Mouse (Mus musculus) heart, embryonic 12.5 days (tissue): ENCODE results near the gene 4632433K11Rik. TPM values are rescaled to one million over a fixed set of nuclear protein-coding genes. Genes with fewer than 3 reads are reported as not detected.
"Not testable (repeated sequence)": the region's sequence is repeated elsewhere in the genome, so short reads cannot be mapped to it uniquely, and the experiment has no call there.

Source experiments
- ATAC-seq: fragments of 200-750 bp; cut with Nextera tagmentation; 2 replicates; pipeline ENCODE4 v1.8.0; 2017; ENCODE audit warnings: moderate TSS enrichment, moderate library complexity; ENCODE audit not compliant: insufficient number of reproducible peaks, low FRiP score
- H3K27ac ChIP-seq: fragments of 300-500 bp; sonication (generic); 2 replicates; pipeline ENCODE4 v1.5.1; 2016; ENCODE audit warnings: mild to moderate bottlenecking, moderate library complexity; ENCODE audit not compliant: poor library complexity, severe bottlenecking
- H3K27me3 ChIP-seq: fragments of 300-500 bp; sonication (generic); replicated peaks from 2 replicates; pipeline ENCODE4 v1.6.1; 2016; ENCODE audit warnings: mild to moderate bottlenecking, moderate library complexity
- H3K36me3 ChIP-seq: fragments of 300-500 bp; sonication (generic); 2 replicates; pipeline ENCODE4 v1.6.1; 2016; ENCODE audit warnings: mild to moderate bottlenecking, moderate library complexity
- H3K4me1 ChIP-seq: fragments of 300-500 bp; sonication (generic); replicated peaks from 2 replicates; pipeline ENCODE4 v1.6.1; 2016; ENCODE audit warnings: mild to moderate bottlenecking
- H3K4me2 ChIP-seq: fragments of 300-500 bp; sonication (generic); 2 replicates; pipeline ENCODE4 v1.6.1; 2016; ENCODE audit warnings: mild to moderate bottlenecking, moderate library complexity
- H3K4me3 ChIP-seq: fragments of 300-500 bp; sonication (generic); 2 replicates; pipeline ENCODE4 v1.5.1; 2016; ENCODE audit warnings: mild to moderate bottlenecking
- H3K9ac ChIP-seq: fragments of 300-500 bp; sonication (generic); 2 replicates; pipeline ENCODE4 v1.6.1; 2016; ENCODE audit warnings: mild to moderate bottlenecking, moderate library complexity
- H3K9me3 ChIP-seq: fragments of 300-500 bp; sonication (generic); replicated peaks from 2 replicates; pipeline ENCODE4 v1.6.1; 2016; ENCODE audit warnings: mild to moderate bottlenecking, moderate library complexity
- WGBS: fragments of 180-500 bp; shearing (Covaris S2); methylation state at CpG from one replicate; pipeline ENCODE4 v1.1.7; 2016; 5-methylcytosine and 5-hydroxymethylcytosine counted together
- polyA plus RNA-seq: library from polyadenylated mRNA; unstranded; fragments of >200 nt; fragmentation: Nextera tagmentation; extraction: Ambion mirVana; gene quantifications from 2 replicates; pipeline ENCODE4 v1.2.1, GENCODE M21; 2016

The 4632433K11Rik gene
- polyA plus RNA-seq, 1 experiment from 2014 or later: not detected

GRCm38 (mm10) chr7:5012681-5013513 is 21.0 kb upstream of the 4632433K11Rik start:
- Histone ChIP-seq H3K9ac (no peak overlapping the region), H3K4me1 (peaks cover 8% of the 10 kb centered on the region), H3K4me2 (peak overlapping the region; percentile 65), H3K9me3 (0 out of 2 replicates have a peak, but pooled peaks cover 8% of the 10 kb centered on the region), H3K4me3 (no peak overlapping the region), H3K27me3 (no peaks in the 10 kb centered on the region), H3K36me3 (peaks cover 60% of the 10 kb centered on the region), H3K27ac (no peak overlapping the region)
- no peak for ATAC-seq
- 90% methylated on average over 27 of the region's 27 CpGs for WGBS

GRCm38 (mm10) chr7:5014251-5015117 is 19.4 kb upstream of the 4632433K11Rik start, which contains the start of the genes Zfp524 and Fiz1:
TSS of gene Zfp524 (plus strand) at chr7:5014415.
TSS of gene Fiz1 (minus strand) at chr7:5014697.
- peak; percentile 87 for ATAC-seq
- peak within 1 kb of the TSS; percentile 99 for H3K27ac ChIP-seq
- H3K9me3 ChIP-seq: no peaks in the 10 kb centered on the region
- no peaks in the 10 kb centered on the region for H3K27me3 ChIP-seq
- peak within 1 kb of the TSS; percentile 88 for H3K4me3 ChIP-seq
- peak within 1 kb of the TSS; percentile 65 for H3K4me2 ChIP-seq
- peaks cover 49% of the 10 kb centered on the region for H3K36me3 ChIP-seq
- under 1% methylated on average over 42 of the region's 42 CpGs for WGBS
- H3K4me1 ChIP-seq: peaks cover 8% of the 10 kb centered on the region
- H3K9ac ChIP-seq: peak within 1 kb of the TSS; percentile 91

DNA sequence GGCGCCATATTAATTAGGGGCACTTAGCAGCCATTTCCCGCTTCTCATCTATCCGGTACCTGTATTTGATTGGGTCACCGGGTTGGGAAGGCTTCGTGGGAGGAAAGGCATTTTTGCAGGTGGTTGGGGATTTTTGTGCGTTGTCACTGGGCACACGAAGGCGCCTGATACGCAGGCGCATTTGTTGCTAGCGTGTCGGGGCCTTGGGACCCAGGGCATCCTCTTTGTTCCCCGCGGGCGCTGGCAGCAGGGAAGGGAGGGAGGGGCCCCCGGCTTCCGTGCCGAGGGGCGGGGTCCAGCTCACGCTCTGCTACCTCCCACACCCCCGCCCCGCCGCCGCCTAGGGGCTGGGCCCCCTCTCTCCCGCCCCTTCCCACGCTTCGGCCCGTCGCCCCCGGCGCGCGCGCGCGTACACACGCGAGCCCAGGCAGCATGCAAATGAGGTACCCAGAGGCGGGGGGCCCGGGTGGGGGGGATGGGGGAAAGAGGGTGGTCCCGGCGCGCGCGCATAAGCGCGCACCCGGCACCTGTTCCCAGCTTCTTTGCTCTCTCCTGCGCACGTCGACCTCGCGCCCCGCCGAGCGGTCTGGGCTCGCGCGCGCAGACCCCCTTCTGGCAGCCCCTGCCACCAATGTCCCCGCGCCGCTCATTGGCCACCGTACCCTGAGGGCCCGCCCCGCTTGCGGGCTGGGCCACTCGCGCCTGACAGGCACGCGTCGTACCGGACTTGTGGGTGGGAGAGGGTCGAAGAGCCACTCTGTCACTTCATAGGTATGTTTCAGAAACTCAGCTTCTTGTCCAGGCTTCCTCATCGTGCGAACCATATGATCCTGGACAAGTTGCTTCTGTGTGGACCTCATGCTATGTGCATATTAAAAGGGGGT is 18.6 kb upstream of the 4632433K11Rik start, which contains the start of gene Gm44973:
TSS of gene Gm44973 (plus strand) at position 379 of the 884 bp plus-strand sequence.
- peak within 1 kb of the TSS; percentile 99 for H3K27ac ChIP-seq
- peak within 1 kb of the TSS; percentile 65 for H3K4me2 ChIP-seq
- H3K27me3 ChIP-seq: no peaks in the 10 kb centered on the region
- peak within 1 kb of the TSS; percentile 91 for H3K9ac ChIP-seq
- WGBS: under 1% methylated on average over 64 of the region's 76 CpGs
- peak within 1 kb of the TSS; percentile 88 for H3K4me3 ChIP-seq
- no peaks in the 10 kb centered on the region for H3K9me3 ChIP-seq
- H3K36me3 ChIP-seq: peaks cover 40% of the 10 kb centered on the region
- peak; percentile 88 for ATAC-seq
- H3K4me1 ChIP-seq: peaks cover 8% of the 10 kb centered on the region

- WGBS: 73% methylated on average over 3 of the region's 3 CpGs
- peak overlapping the region; percentile 76 for H3K9ac ChIP-seq
- no peak for ATAC-seq
These were observed 17.9 kb upstream of the 4632433K11Rik start for GRCm38 (mm10) chr7:5016057-5016456.

DNA sequence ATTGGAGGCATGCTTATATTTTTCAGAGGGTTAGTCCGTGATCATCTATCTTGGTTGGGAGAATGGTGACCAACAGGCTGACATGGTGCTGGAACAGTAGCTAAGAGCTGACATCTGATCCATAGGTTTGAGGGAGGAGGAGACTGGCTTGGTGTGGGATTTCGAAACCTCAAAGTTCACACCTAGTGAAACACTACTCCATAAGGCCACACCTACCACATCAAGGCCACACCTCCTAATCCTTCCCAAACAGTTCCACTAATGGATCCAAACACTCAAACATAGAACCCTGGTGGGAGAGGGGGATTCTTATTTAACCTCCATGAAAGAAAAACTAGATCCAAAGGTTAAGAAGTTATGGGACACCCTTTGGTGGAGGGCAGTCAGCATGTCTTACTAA is 17.0 kb upstream of the 4632433K11Rik start:
- WGBS: 98% methylated on average over 2 of the region's 2 CpGs
- no peak overlapping the region for H3K9ac ChIP-seq
- no peak overlapping the region for H3K4me3 ChIP-seq
- peaks cover 25% of the 10 kb centered on the region for H3K36me3 ChIP-seq
- no peaks in the 10 kb centered on the region for H3K9me3 ChIP-seq
- ATAC-seq: no peak
- H3K4me2 ChIP-seq: no peak overlapping the region
- H3K27ac ChIP-seq: no peak overlapping the region
- peaks cover 17% of the 10 kb centered on the region for H3K4me1 ChIP-seq
- no peaks in the 10 kb centered on the region for H3K27me3 ChIP-seq

More at GRCm38 (mm10) chr7:5016057-5016456, 17.9 kb upstream of the 4632433K11Rik start:
- H3K4me3 ChIP-seq: peak overlapping the region; percentile 88
- peaks cover 33% of the 10 kb centered on the region for H3K36me3 ChIP-seq
- no peaks in the 10 kb centered on the region for H3K9me3 ChIP-seq
- peak overlapping the region; percentile 99 for H3K27ac ChIP-seq
- H3K4me1 ChIP-seq: peaks cover 11% of the 10 kb centered on the region
- no peaks in the 10 kb centered on the region for H3K27me3 ChIP-seq
- H3K4me2 ChIP-seq: peak overlapping the region; percentile 65

DNA sequence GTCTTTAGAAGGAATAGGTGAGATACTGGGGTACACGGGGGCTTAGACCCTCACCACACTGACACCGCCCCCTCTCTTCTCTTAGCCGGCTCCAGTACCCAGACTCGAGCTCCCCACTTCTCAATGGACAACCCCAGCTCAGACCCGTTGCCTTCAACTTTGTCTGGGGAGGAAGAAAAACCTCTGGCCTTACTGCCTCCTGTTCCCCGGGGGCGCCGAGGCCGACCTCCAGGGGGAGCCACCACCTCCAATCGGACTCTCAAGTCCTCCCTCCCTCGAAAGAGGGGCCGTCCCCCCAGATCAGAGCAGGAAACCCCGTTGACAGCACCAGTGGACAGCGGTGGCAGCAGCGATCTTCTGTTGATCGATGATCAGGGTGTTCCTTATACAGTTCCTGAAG is 16.6 kb upstream of the 4632433K11Rik start:
- Histone ChIP-seq H3K9ac (no peak overlapping the region), H3K4me1 (peaks cover 17% of the 10 kb centered on the region), H3K36me3 (peaks cover 25% of the 10 kb centered on the region), H3K27ac (no peak overlapping the region), H3K4me3 (no peak overlapping the region), H3K9me3 (no peaks in the 10 kb centered on the region), H3K4me2 (no peak overlapping the region), H3K27me3 (no peaks in the 10 kb centered on the region)
- ATAC-seq: no peak
- 90% methylated on average over 16 of the region's 16 CpGs for WGBS

GRCm38 (mm10) chr7:5017931-5018330 is 16.0 kb upstream of the 4632433K11Rik start:
- WGBS: 96% methylated on average over 21 of the region's 21 CpGs
- no peak for ATAC-seq
- Histone ChIP-seq H3K27ac (no peak overlapping the region), H3K36me3 (peaks cover 25% of the 10 kb centered on the region), H3K9me3 (no peaks in the 10 kb centered on the region), H3K4me2 (no peak overlapping the region), H3K27me3 (no peaks in the 10 kb centered on the region), H3K4me3 (no peak overlapping the region), H3K4me1 (peaks cover 17% of the 10 kb centered on the region), H3K9ac (no peak overlapping the region)

- Histone ChIP-seq H3K36me3 (peaks cover 39% of the 10 kb centered on the region), H3K27ac (peak overlapping the region; percentile 97), H3K4me2 (peak overlapping the region; percentile 90), H3K4me3 (peak overlapping the region; percentile 95), H3K9ac (peak overlapping the region; percentile 97), H3K4me1 (peaks cover 13% of the 10 kb centered on the region)
- 30% methylated on average over 8 of the region's 8 CpGs for WGBS
- not testable (repeated sequence) for H3K9me3 ChIP-seq, ATAC-seq, H3K27me3 ChIP-seq
These were observed 14.3 kb upstream of the 4632433K11Rik start for GRCm38 (mm10) chr7:5019576-5019975.

DNA sequence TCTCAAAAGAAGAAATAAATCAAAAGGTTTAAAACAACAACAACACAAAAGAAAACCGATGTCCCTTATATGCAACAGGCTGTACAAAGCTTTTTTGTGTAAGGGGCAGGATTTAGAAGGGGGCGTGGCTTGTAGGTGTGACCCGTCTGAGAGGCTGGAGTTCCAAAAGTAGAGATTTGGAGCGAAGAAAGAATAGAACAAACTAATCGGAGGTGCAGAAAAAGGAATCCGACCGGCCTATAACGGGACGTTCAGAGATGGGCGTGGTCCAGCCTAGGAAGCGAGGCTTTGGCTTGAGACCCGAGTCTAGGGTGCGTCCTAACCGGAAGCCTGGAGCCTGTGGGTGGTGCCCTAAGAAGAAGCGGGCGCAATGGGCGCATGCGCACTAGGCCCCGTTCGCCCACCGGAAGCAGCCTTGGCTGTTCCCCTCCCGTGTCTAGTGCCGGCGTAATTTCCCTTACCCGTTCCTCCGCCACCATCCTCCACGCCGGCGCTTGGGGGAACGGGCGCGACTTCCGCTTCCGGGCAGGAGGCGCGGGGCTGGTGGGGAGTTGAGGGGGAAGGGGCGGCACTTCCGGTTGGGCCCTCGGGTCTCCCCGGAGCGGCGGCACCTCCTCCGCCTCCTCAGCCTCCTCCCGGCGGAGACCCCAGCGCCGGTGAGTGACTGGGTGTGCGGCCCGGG is 13.8 kb upstream of the 4632433K11Rik start, which contains the start of the genes Zfp865 and Ccdc106:
TSS of gene Zfp865 (plus strand) at position 377 of the 682 bp plus-strand sequence.
TSS of gene Ccdc106 (plus strand) at position 554 of the 682 bp plus-strand sequence.
- under 1% methylated on average over 49 of the region's 49 CpGs for WGBS
- peaks cover 44% of the 10 kb centered on the region for H3K36me3 ChIP-seq
- peak within 1 kb of the TSS; percentile 90 for H3K4me2 ChIP-seq
- ATAC-seq: peak; percentile 92
- no peaks in the 10 kb centered on the region for H3K27me3 ChIP-seq
- H3K4me1 ChIP-seq: peaks cover 13% of the 10 kb centered on the region
- H3K4me3 ChIP-seq: peak within 1 kb of the TSS; percentile 95
- no peaks in the 10 kb centered on the region for H3K9me3 ChIP-seq
- peak within 1 kb of the TSS; percentile 97 for H3K27ac ChIP-seq
- H3K9ac ChIP-seq: peak within 1 kb of the TSS; percentile 97
